Mouse (Mus musculus): ENCODE data around the gene Tnnt2. TPM values are rescaled to one million over a fixed set of nuclear protein-coding genes. Genes with fewer than 3 reads are reported as not detected.

Gene Tnnt2
- total and polyA plus RNA-seq, 2 experiments: 0.06 to 0.46 TPM

GRCm38 (mm10) chr1:135892764-135893163 lies 56.6 kb downstream of the Tnnt2 start:
- H3K27ac ChIP-seq (replicated peaks; ENCODE audit: insufficient read depth, low read depth, low read length): no peak overlapping the region
- H3K27me3 ChIP-seq (ENCODE audit: control insufficient read depth, insufficient read depth, low read length): peaks cover 2% of the 10 kb centered on the region; the same call in 1 of the 2 replicates
- H3K36me3 ChIP-seq (ENCODE audit: control insufficient read depth, insufficient read depth, low read length): no peaks in the 10 kb centered on the region
- no peak overlapping the region for H3K4me3 ChIP-seq (ENCODE audit: insufficient read depth, low read depth, low read length)
- no peak overlapping the region for H3K9ac ChIP-seq (ENCODE audit: low read depth, low read length)
- H3K79me2 ChIP-seq (ENCODE audit: control insufficient read depth, insufficient read depth, low read length): no peaks in the 10 kb centered on the region
- no peaks in the 10 kb centered on the region for H3K4me1 ChIP-seq (ENCODE audit: control insufficient read depth, insufficient read depth, low read length)
- no peak for TF ChIP-seq POLR2A (IDR thresholded peaks at IDR 0.05; ENCODE audit: extremely low read depth, insufficient read depth, low read length)
- no peak for TF ChIP-seq CTCF (IDR thresholded peaks at IDR 0.05; ENCODE audit: low read depth, low read length)
- 77% methylated on average over 6 of the region's 6 CpGs for WGBS
- no peak for DNase-seq (ENCODE audit: extremely low read depth, low read depth, low spot score)

- Histone ChIP-seq H3K79me2 (ENCODE audit: control insufficient read depth, insufficient read depth, low read length) (no peaks in the 10 kb centered on the region), H3K4me1 (ENCODE audit: control insufficient read depth, insufficient read depth, low read length) (no peaks in the 10 kb centered on the region), H3K4me3 (ENCODE audit: insufficient read depth, low read depth, low read length) (no peak overlapping the region), H3K36me3 (ENCODE audit: control insufficient read depth, insufficient read depth, low read length) (no peaks in the 10 kb centered on the region), H3K27me3 (ENCODE audit: control insufficient read depth, insufficient read depth, low read length) (peaks cover under 1% of the 10 kb centered on the region; the same call in 1 of the 2 replicates), H3K27ac (replicated peaks; ENCODE audit: insufficient read depth, low read depth, low read length) (no peak overlapping the region), H3K9ac (ENCODE audit: low read depth, low read length) (no peak overlapping the region)
- no peak for TF ChIP-seq POLR2A (IDR thresholded peaks at IDR 0.05; ENCODE audit: extremely low read depth, insufficient read depth, low read length)
- no peak for TF ChIP-seq CTCF (IDR thresholded peaks at IDR 0.05; ENCODE audit: low read depth, low read length)
- DNase-seq (ENCODE audit: extremely low read depth, low read depth, low spot score): no peak
- 52% methylated on average over 3 of the region's 3 CpGs for WGBS
Measured at GRCm38 (mm10) chr1:135893377-135893776, 57.2 kb downstream of the Tnnt2 start.

- no peak overlapping the region for H3K4me3 ChIP-seq (ENCODE audit: insufficient read depth, low read depth, low read length)
- H3K79me2 ChIP-seq (ENCODE audit: control insufficient read depth, insufficient read depth, low read length): no peaks in the 10 kb centered on the region
- no peaks in the 10 kb centered on the region for H3K27me3 ChIP-seq (ENCODE audit: control insufficient read depth, insufficient read depth, low read length)
- H3K4me1 ChIP-seq (ENCODE audit: control insufficient read depth, insufficient read depth, low read length): no peaks in the 10 kb centered on the region
- DNase-seq (ENCODE audit: extremely low read depth, low read depth, low spot score): peak; percentile 4
- H3K27ac ChIP-seq (replicated peaks; ENCODE audit: insufficient read depth, low read depth, low read length): no peak overlapping the region
- WGBS: 78% methylated on average over 4 of the region's 4 CpGs
- no peaks in the 10 kb centered on the region for H3K36me3 ChIP-seq (ENCODE audit: control insufficient read depth, insufficient read depth, low read length)
- no peak overlapping the region for H3K9ac ChIP-seq (ENCODE audit: low read depth, low read length)
- no peak for TF ChIP-seq POLR2A (IDR thresholded peaks at IDR 0.05; ENCODE audit: extremely low read depth, insufficient read depth, low read length)
Measured at GRCm38 (mm10) chr1:135895367-135895766, 59.2 kb downstream of the Tnnt2 start.

GRCm38 (mm10) chr1:135899295-135899694 lies 63.1 kb downstream of the Tnnt2 start:
- TF ChIP-seq CTCF (IDR thresholded peaks at IDR 0.05; ENCODE audit: low read depth, low read length) (no peak), POLR2A (IDR thresholded peaks at IDR 0.05; ENCODE audit: extremely low read depth, insufficient read depth, low read length) (no peak)
- no peak overlapping the region for H3K9ac ChIP-seq (ENCODE audit: low read depth, low read length)
- H3K36me3 ChIP-seq (ENCODE audit: control insufficient read depth, insufficient read depth, low read length): no peaks in the 10 kb centered on the region
- no peak for DNase-seq (ENCODE audit: extremely low read depth, low read depth, low spot score)
- H3K4me1 ChIP-seq (ENCODE audit: control insufficient read depth, insufficient read depth, low read length): no peaks in the 10 kb centered on the region
- H3K27ac ChIP-seq (replicated peaks; ENCODE audit: insufficient read depth, low read depth, low read length): no peak overlapping the region
- no peaks in the 10 kb centered on the region for H3K79me2 ChIP-seq (ENCODE audit: control insufficient read depth, insufficient read depth, low read length)
- 84% methylated on average over 6 of the region's 6 CpGs for WGBS
- no peaks in the 10 kb centered on the region for H3K27me3 ChIP-seq (ENCODE audit: control insufficient read depth, insufficient read depth, low read length)
- H3K4me3 ChIP-seq (ENCODE audit: insufficient read depth, low read depth, low read length): no peak overlapping the region

DNA sequence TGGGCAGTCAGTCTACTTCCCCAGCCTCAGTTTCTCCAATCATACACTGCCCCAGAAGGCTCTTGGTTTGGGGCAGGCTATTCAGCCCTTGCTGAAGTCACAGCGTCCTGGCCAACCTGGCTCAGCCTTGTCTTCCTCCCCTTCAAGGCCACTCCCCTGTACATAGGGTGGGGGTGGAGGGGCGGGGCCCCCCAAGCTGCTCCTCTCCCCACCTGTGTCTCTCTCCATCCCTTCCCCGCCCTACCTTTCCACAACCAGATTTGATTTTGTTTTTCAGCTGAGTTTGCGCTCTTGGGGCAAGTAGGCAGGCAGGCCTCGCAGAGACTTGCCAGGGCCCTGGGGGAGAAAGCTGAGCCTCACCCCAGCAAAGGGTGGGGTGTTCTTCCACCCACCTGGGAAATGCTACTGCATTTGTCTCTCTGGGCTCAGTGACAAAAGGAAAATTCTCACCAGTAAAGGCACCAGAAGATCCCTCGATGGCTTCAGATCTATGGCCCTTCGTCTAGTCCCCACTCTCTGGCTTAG lies 63.9 kb downstream of the Tnnt2 start:
- Histone ChIP-seq H3K9ac (ENCODE audit: low read depth, low read length) (no peak overlapping the region), H3K4me1 (ENCODE audit: control insufficient read depth, insufficient read depth, low read length) (no peaks in the 10 kb centered on the region), H3K79me2 (ENCODE audit: control insufficient read depth, insufficient read depth, low read length) (no peaks in the 10 kb centered on the region), H3K27ac (replicated peaks; ENCODE audit: insufficient read depth, low read depth, low read length) (no peak overlapping the region), H3K27me3 (ENCODE audit: control insufficient read depth, insufficient read depth, low read length) (no peaks in the 10 kb centered on the region), H3K4me3 (ENCODE audit: insufficient read depth, low read depth, low read length) (no peak overlapping the region), H3K36me3 (ENCODE audit: control insufficient read depth, insufficient read depth, low read length) (no peaks in the 10 kb centered on the region)
- DNase-seq (ENCODE audit: extremely low read depth, low read depth, low spot score): no peak
- TF ChIP-seq CTCF (IDR thresholded peaks at IDR 0.05; ENCODE audit: low read depth, low read length): no peak
- TF ChIP-seq POLR2A (IDR thresholded peaks at IDR 0.05; ENCODE audit: extremely low read depth, insufficient read depth, low read length): no peak
- WGBS: 64% methylated on average over 7 of the region's 7 CpGs

Other genes starting within 250 kb of the Tnnt2 start
- gene Nav1, start 229.1 kb upstream of the Tnnt2 start, total RNA-seq (2014; rRNA removed): 0.83 and 1.5 TPM in 2 replicates
- gene Nav1, start 229.1 kb upstream of the Tnnt2 start, polyA plus RNA-seq (2012; rRNA removed): 1.1 and 1.8 TPM in 2 replicates
- gene Csrp1, start 116.3 kb upstream of the Tnnt2 start, total RNA-seq (2014; rRNA removed): 11.9 and 12.2 TPM in 2 replicates
- gene Csrp1, start 116.3 kb upstream of the Tnnt2 start, polyA plus RNA-seq (2012; rRNA removed): 12.1 and 13.7 TPM in 2 replicates
- gene Phlda3, start 70.2 kb upstream of the Tnnt2 start, total RNA-seq (2014; rRNA removed): 1.7 and 1.9 TPM in 2 replicates
- 0.62 and 1.8 TPM in 2 replicates for gene Phlda3, start 70.2 kb upstream of the Tnnt2 start, polyA plus RNA-seq (2012; rRNA removed)
- gene Tnni1, start 56.9 kb upstream of the Tnnt2 start, total RNA-seq (2014; rRNA removed): 0.46 TPM in 1 of 2 replicates, not detected in the other
- gene Tnni1, start 56.9 kb upstream of the Tnnt2 start, polyA plus RNA-seq (2012; rRNA removed): 0.14 TPM in 1 of 2 replicates, not detected in the other
- gene Lad1, start 17.8 kb upstream of the Tnnt2 start, total RNA-seq (2014; rRNA removed): 0.54 and 0.55 TPM in 2 replicates
- 3.4 and 6.4 TPM in 2 replicates for gene Lad1, start 17.8 kb upstream of the Tnnt2 start, polyA plus RNA-seq (2012; rRNA removed)
- gene Pkp1, start 82.9 kb downstream of the Tnnt2 start, total RNA-seq (2014; rRNA removed): 0.09 TPM in 1 of 2 replicates, not detected in the other
- gene Pkp1, start 82.9 kb downstream of the Tnnt2 start, polyA plus RNA-seq (2012; rRNA removed): 0.13 TPM in 1 of 2 replicates, not detected in the other
- not detected in 2 replicates for gene Igfn1, start 170.0 kb downstream of the Tnnt2 start, total RNA-seq (2014; rRNA removed)
- gene Igfn1, start 170.0 kb downstream of the Tnnt2 start, polyA plus RNA-seq (2012; rRNA removed): not detected in 2 replicates
- gene Tmem9, start 171.8 kb downstream of the Tnnt2 start, total RNA-seq (2014; rRNA removed): 18.2 and 20.1 TPM in 2 replicates
- gene Tmem9, start 171.8 kb downstream of the Tnnt2 start, polyA plus RNA-seq (2012; rRNA removed): 32.3 and 39.1 TPM in 2 replicates
- gene Ascl5, start 214.4 kb downstream of the Tnnt2 start, total RNA-seq (2014; rRNA removed): not detected in 2 replicates
- not detected in 2 replicates for gene Ascl5, start 214.4 kb downstream of the Tnnt2 start, polyA plus RNA-seq (2012; rRNA removed)
- gene Cacna1s, start 216.4 kb downstream of the Tnnt2 start, total RNA-seq (2014; rRNA removed): 0.13 and 0.65 TPM in 2 replicates
- gene Cacna1s, start 216.4 kb downstream of the Tnnt2 start, polyA plus RNA-seq (2012; rRNA removed): not detected in 2 replicates